Mouse (Mus musculus): ENCODE data around the gene Hyal3. TPM values are rescaled to one million over a fixed set of nuclear protein-coding genes. Genes with fewer than 3 reads are reported as not detected.
"Not testable (repeated sequence)": the region's sequence is repeated elsewhere in the genome, so short reads cannot be mapped to it uniquely, and the experiment has no call there.

Gene Hyal3
- polyA plus RNA-seq, 1 experiment from 2014 or later: 0.24 TPM

- Histone ChIP-seq H3K36me3 (ENCODE audit: control insufficient read depth, insufficient read depth, low read length) (peaks cover 9% of the 10 kb centered on the region), H3K4me1 (ENCODE audit: control insufficient read depth, insufficient read depth, low read length) (peaks cover 31% of the 10 kb centered on the region), H3K4me3 (ENCODE audit: low read depth, low read length) (peak overlapping the region; percentile 80), H3K9me3 (ENCODE audit: control insufficient read depth, low read length) (no peaks in the 10 kb centered on the region), H3K27ac (ENCODE audit: low read depth, low read length) (peak overlapping the region; percentile 77), H3K9ac (ENCODE audit: low read length) (peak overlapping the region; percentile 62), H3K27me3 (ENCODE audit: control insufficient read depth, insufficient read depth, low read length) (peaks cover 30% of the 10 kb centered on the region), H3K4me2 (ENCODE audit: low read depth) (peak overlapping the region; percentile 92)
- ATAC-seq (ENCODE audit: insufficient read depth, low FRiP score, low TSS enrichment): peak; percentile 69
- WGBS: 4% methylated on average over 36 of the region's 37 CpGs
- no peak for DNase-seq (ENCODE audit: low spot score)
Measured at GRCm38 (mm10) chr9:107553541-107554318, 26.9 kb upstream of the Hyal3 start.

DNA sequence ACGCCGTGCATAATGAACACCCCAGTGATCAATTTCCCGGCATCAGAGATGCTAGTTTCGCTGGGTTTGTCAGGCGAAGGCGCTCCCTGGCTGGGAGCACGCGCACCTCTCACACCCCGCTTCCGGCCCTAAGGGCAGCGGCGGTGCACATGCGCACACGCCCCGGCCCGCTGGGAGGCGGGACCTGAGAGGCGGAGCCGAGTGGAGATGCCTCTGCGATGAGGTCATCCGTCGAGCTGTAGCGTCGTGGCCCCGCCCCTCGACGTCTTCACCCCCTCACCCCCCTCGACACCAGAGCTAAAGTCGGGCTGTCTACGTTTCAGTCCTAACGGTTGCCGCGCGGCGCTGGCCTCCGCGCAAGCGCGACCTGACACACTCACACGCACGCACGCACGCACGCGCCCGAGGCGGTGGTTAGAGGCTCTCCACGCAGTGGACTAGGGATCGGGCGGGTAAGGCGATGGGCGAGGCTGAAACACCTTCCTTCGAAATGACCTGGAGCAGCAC, 26.2 kb upstream of the Hyal3 start:
- peaks cover 13% of the 10 kb centered on the region for H3K36me3 ChIP-seq (ENCODE audit: control insufficient read depth, insufficient read depth, low read length)
- under 1% methylated on average over 53 of the region's 53 CpGs for WGBS
- H3K27ac ChIP-seq (ENCODE audit: low read depth, low read length): peak overlapping the region; percentile 88
- peak; percentile 89 for ATAC-seq (ENCODE audit: insufficient read depth, low FRiP score, low TSS enrichment)
- no peaks in the 10 kb centered on the region for H3K9me3 ChIP-seq (ENCODE audit: control insufficient read depth, low read length)
- H3K4me2 ChIP-seq (ENCODE audit: low read depth): peak overlapping the region; percentile 92
- peaks cover 30% of the 10 kb centered on the region for H3K27me3 ChIP-seq (ENCODE audit: control insufficient read depth, insufficient read depth, low read length)
- DNase-seq (ENCODE audit: low spot score): peak; percentile 100
- H3K4me1 ChIP-seq (ENCODE audit: control insufficient read depth, insufficient read depth, low read length): peaks cover 31% of the 10 kb centered on the region
- peak overlapping the region; percentile 80 for H3K4me3 ChIP-seq (ENCODE audit: low read depth, low read length)
- H3K9ac ChIP-seq (ENCODE audit: low read length): peak overlapping the region; percentile 82

DNA sequence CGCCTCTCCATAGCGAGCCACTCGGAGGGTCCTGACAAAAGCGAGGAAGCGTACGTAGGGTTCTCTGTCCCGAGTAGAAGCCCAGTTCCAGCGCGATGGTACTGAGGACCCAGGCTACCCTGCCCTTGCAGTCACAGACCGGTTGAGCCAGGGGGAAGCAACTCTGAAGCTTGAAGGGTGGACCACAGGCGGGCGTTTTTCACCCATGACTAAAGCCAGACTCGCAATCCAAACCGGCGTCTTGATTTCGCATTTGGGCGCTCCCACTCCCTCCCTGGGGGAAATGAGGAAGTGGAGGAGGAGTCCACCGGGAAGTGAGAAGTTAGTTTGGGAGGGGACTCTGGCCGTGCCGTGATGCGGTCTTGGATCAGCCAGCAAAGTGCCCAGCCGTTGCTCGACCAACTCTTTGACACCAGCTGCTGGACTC, 25.6 kb upstream of the Hyal3 start:
- Histone ChIP-seq H3K9ac (ENCODE audit: low read length) (peak overlapping the region; percentile 82), H3K9me3 (ENCODE audit: control insufficient read depth, low read length) (no peaks in the 10 kb centered on the region), H3K4me1 (ENCODE audit: control insufficient read depth, insufficient read depth, low read length) (peaks cover 31% of the 10 kb centered on the region), H3K4me3 (ENCODE audit: low read depth, low read length) (peak overlapping the region; percentile 80), H3K27ac (ENCODE audit: low read depth, low read length) (peak overlapping the region; percentile 88), H3K4me2 (ENCODE audit: low read depth) (peak overlapping the region; percentile 92), H3K27me3 (ENCODE audit: control insufficient read depth, insufficient read depth, low read length) (peaks cover 26% of the 10 kb centered on the region), H3K36me3 (ENCODE audit: control insufficient read depth, insufficient read depth, low read length) (peaks cover 15% of the 10 kb centered on the region)
- WGBS: under 1% methylated on average over 23 of the region's 23 CpGs
- DNase-seq (ENCODE audit: low spot score): peak; percentile 50
- ATAC-seq (ENCODE audit: insufficient read depth, low FRiP score, low TSS enrichment): peak; percentile 35; the same call in 1 of the 2 replicates

GRCm38 (mm10) chr9:107555701-107556100, 24.9 kb upstream of the Hyal3 start:
- peaks cover 31% of the 10 kb centered on the region for H3K4me1 ChIP-seq (ENCODE audit: control insufficient read depth, insufficient read depth, low read length)

GRCm38 (mm10) chr9:107556346-107556745, 24.3 kb upstream of the Hyal3 start:
- H3K4me3 ChIP-seq (ENCODE audit: low read depth, low read length): peak overlapping the region; percentile 2; the same call in 1 of the 2 replicates
- peaks cover 13% of the 10 kb centered on the region for H3K27me3 ChIP-seq (ENCODE audit: control insufficient read depth, insufficient read depth, low read length)
- ATAC-seq (ENCODE audit: insufficient read depth, low FRiP score, low TSS enrichment) (no peak), DNase-seq (ENCODE audit: low spot score) (no peak)
- peaks cover 27% of the 10 kb centered on the region for H3K4me1 ChIP-seq (ENCODE audit: control insufficient read depth, insufficient read depth, low read length)
- peaks cover 22% of the 10 kb centered on the region for H3K36me3 ChIP-seq (ENCODE audit: control insufficient read depth, insufficient read depth, low read length)
- H3K27ac ChIP-seq (ENCODE audit: low read depth, low read length): no peak overlapping the region
- peak overlapping the region; percentile 92; the same call in 1 of the 2 replicates for H3K4me2 ChIP-seq (ENCODE audit: low read depth)
- 81% methylated on average over 3 of the region's 3 CpGs for WGBS
- H3K9ac ChIP-seq (ENCODE audit: low read length): no peak overlapping the region
- H3K9me3 ChIP-seq (ENCODE audit: control insufficient read depth, low read length): no peaks in the 10 kb centered on the region

More at GRCm38 (mm10) chr9:107555701-107556100, 24.9 kb upstream of the Hyal3 start:
- H3K9ac ChIP-seq (ENCODE audit: low read length): peak overlapping the region; percentile 82
- peak overlapping the region; percentile 80 for H3K4me3 ChIP-seq (ENCODE audit: low read depth, low read length)
- peak overlapping the region; percentile 92 for H3K4me2 ChIP-seq (ENCODE audit: low read depth)
- peaks cover 15% of the 10 kb centered on the region for H3K36me3 ChIP-seq (ENCODE audit: control insufficient read depth, insufficient read depth, low read length)
- DNase-seq (ENCODE audit: low spot score): no peak
- H3K27me3 ChIP-seq (ENCODE audit: control insufficient read depth, insufficient read depth, low read length): peaks cover 19% of the 10 kb centered on the region
- ATAC-seq (ENCODE audit: insufficient read depth, low FRiP score, low TSS enrichment): no peak
- H3K9me3 ChIP-seq (ENCODE audit: control insufficient read depth, low read length): no peaks in the 10 kb centered on the region
- WGBS: 56% methylated on average over 2 of the region's 2 CpGs
- H3K27ac ChIP-seq (ENCODE audit: low read depth, low read length): no peak overlapping the region

- Histone ChIP-seq H3K9ac (ENCODE audit: low read length) (peak within 1 kb of the TSS; percentile 81), H3K27ac (ENCODE audit: low read depth, low read length) (peak within 1 kb of the TSS; percentile 42; the same call in 1 of the 2 replicates), H3K4me2 (ENCODE audit: low read depth) (peak within 1 kb of the TSS; percentile 83), H3K4me3 (ENCODE audit: low read depth, low read length) (peak within 1 kb of the TSS; percentile 93), H3K9me3 (ENCODE audit: control insufficient read depth, low read length) (no peaks in the 10 kb centered on the region), H3K27me3 (ENCODE audit: control insufficient read depth, insufficient read depth, low read length) (no peaks in the 10 kb centered on the region), H3K36me3 (ENCODE audit: control insufficient read depth, insufficient read depth, low read length) (peaks cover 16% of the 10 kb centered on the region), H3K4me1 (ENCODE audit: control insufficient read depth, insufficient read depth, low read length) (peaks cover 14% of the 10 kb centered on the region)
- ATAC-seq (ENCODE audit: insufficient read depth, low FRiP score, low TSS enrichment) (peak; percentile 93), DNase-seq (ENCODE audit: low spot score) (peak; percentile 91)
- WGBS: 0% methylated on average over 42 of the region's 46 CpGs
Measured at GRCm38 (mm10) chr9:107563029-107563581, 17.5 kb upstream of the Hyal3 start, which contains the start of gene Tusc2. Gene Tusc2, plus strand, starts transcription at chr9:107563255.

GRCm38 (mm10) chr9:107565556-107565955, 15.1 kb upstream of the Hyal3 start:
- WGBS: 52% methylated on average over 5 of the region's 5 CpGs
- DNase-seq (ENCODE audit: low spot score); H3K9me3 ChIP-seq (ENCODE audit: control insufficient read depth, low read length); ATAC-seq (ENCODE audit: insufficient read depth, low FRiP score, low TSS enrichment); H3K27ac ChIP-seq (ENCODE audit: low read depth, low read length); H3K27me3 ChIP-seq (ENCODE audit: control insufficient read depth, insufficient read depth, low read length); H3K4me3 ChIP-seq (ENCODE audit: low read depth, low read length); H3K9ac ChIP-seq (ENCODE audit: low read length); H3K36me3 ChIP-seq (ENCODE audit: control insufficient read depth, insufficient read depth, low read length); H3K4me2 ChIP-seq (ENCODE audit: low read depth): not testable (repeated sequence)
- peaks cover 20% of the 10 kb centered on the region for H3K4me1 ChIP-seq (ENCODE audit: control insufficient read depth, insufficient read depth, low read length)

- WGBS: 63% methylated on average over 15 of the region's 15 CpGs
- DNase-seq (ENCODE audit: low spot score): peak; percentile 78
- no peaks in the 10 kb centered on the region for H3K9me3 ChIP-seq (ENCODE audit: control insufficient read depth, low read length)
- H3K9ac ChIP-seq (ENCODE audit: low read length): no peak overlapping the region
- no peak overlapping the region for H3K4me3 ChIP-seq (ENCODE audit: low read depth, low read length)
- peaks cover 8% of the 10 kb centered on the region for H3K36me3 ChIP-seq (ENCODE audit: control insufficient read depth, insufficient read depth, low read length)
- H3K27ac ChIP-seq (ENCODE audit: low read depth, low read length): no peak overlapping the region
- H3K27me3 ChIP-seq (ENCODE audit: control insufficient read depth, insufficient read depth, low read length): no peaks in the 10 kb centered on the region
- peak overlapping the region; percentile 12; the same call in 1 of the 2 replicates for H3K4me2 ChIP-seq (ENCODE audit: low read depth)
- no peak for ATAC-seq (ENCODE audit: insufficient read depth, low FRiP score, low TSS enrichment)
- peaks cover 27% of the 10 kb centered on the region for H3K4me1 ChIP-seq (ENCODE audit: control insufficient read depth, insufficient read depth, low read length)
Measured at GRCm38 (mm10) chr9:107566041-107566709, 14.4 kb upstream of the Hyal3 start.
